Comparison of ENCODE assay signal across 23 mouse cellular contexts in genomic region chr11:74625333-74625732, GRCm38 (mm10). TPM values are rescaled to one million over a fixed set of nuclear protein-coding genes. Genes with fewer than 3 reads are reported as not detected.
"Had no signal": no experiment of that assay in that cellular context is flagged by ENCODE, and none has a peak within 500 bp of the region (broad histone marks: within the 10 kb centered on the region; RNA-seq: fewer than 3 reads in every experiment).

No protein-coding gene starts in this region.

- H3K9ac ChIP-seq: lung, embryonic 14.5 days; midbrain, embryonic 12.5 days; neural tube, embryonic 13.5 days had no signal

- ATAC-seq: intestine, postnatal 0 days; lung, postnatal 0 days; midbrain, embryonic 16.5 days had no signal

- DNase-seq: kidney, adult 2 months; kidney, postnatal 25 days; layer of hippocampus, adult 9-11 months; lung, embryonic 14.5 days; right cerebral cortex, adult 18-20 months; right cerebral cortex, postnatal 14 days; right cerebral cortex, postnatal 4 days; spleen, adult 18-20 months; thymus, adult 18-20 months; thymus, postnatal 36 days had no signal

- H3K9me3 ChIP-seq: midbrain, embryonic 12.5 days; neural tube, embryonic 13.5 days had no signal

- H3K27ac ChIP-seq: kidney, postnatal 0 days; layer of hippocampus, adult 2 months; left cerebral cortex, adult 2 months; macrophage; midbrain, embryonic 12.5 days; neural tube, embryonic 13.5 days had no signal

- H3K36me3 ChIP-seq: midbrain, embryonic 12.5 days had no signal

- H3K4me3 ChIP-seq: layer of hippocampus, adult 2 months; left cerebral cortex, adult 2 months; midbrain, embryonic 12.5 days; myocyte; neural tube, embryonic 13.5 days had no signal

- H3K4me1 ChIP-seq: midbrain, embryonic 12.5 days had no signal

- H3K4me2 ChIP-seq: liver, embryonic 11.5 days; lung, embryonic 14.5 days; midbrain, embryonic 12.5 days; neural tube, embryonic 13.5 days had no signal

RNA-seq across cellular contexts. Expression of gene Ccdc92b, which starts 5.9 kb away (rescaled TPM):
- total RNA-seq: monocyte, adult 5-6 weeks; neutrophil, adult 5-6 weeks had no signal
